11 mouse cellular contexts compared by ENCODE assay signal in the genomic region with DNA sequence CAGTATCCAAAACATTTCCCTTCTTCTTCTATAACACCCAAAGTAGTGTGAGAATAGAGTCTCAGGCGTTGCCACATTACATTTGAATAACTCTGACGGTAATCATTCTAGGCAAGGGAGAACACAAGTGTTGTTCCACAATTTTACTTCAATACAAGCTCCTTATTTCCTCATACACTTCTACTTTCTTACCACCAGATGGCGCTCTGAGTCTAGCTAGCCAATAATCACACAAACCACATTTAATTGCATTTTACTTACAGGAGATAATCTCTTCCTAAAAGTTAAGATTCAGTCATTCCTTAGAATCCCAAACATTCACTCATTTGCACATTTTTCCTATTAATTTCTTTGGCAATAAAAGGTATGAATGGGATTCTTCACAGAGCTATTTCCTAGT.
A peak's percentile ranks its signal among the peaks of the same experiment; 100 is the strongest.
DNase-seq lines count a peak whose midpoint lies in the region; ATAC-seq lines count a peak whose summit lies in the region.
"Had no signal": no experiment of that assay in that cellular context is flagged by ENCODE, and none has a peak within 500 bp of the region (broad histone marks: within the 10 kb centered on the region; RNA-seq: fewer than 3 reads in every experiment).

No protein-coding gene starts in this region.

- no peak for DNase-seq in heart, adult 11 months
- peak; percentile 8 for DNase-seq in lung, postnatal 25 days (ENCODE audit: low spot score)
- DNase-seq in lung, adult 18-20 months: no peak
- DNase-seq in brain, embryonic 18.5 days (ENCODE audit: low read depth, low spot score): peak; percentile 55
- DNase-seq in retina, postnatal 1 day: peak; percentile 74
- DNase-seq in testis, postnatal 10 days (ENCODE audit: low spot score): no peak
- no peak for DNase-seq in layer of hippocampus, adult 8-10 months (ENCODE audit: low spot score in 2 of 2)

- H3K27me3 ChIP-seq in heart, embryonic 14.5 days (ENCODE audit: control insufficient read depth, insufficient read depth, low read length): no peaks in the 10 kb centered on the region
- H3K27me3 ChIP-seq: embryonic facial prominence, embryonic 15.5 days; intestine, embryonic 15.5 days; limb, embryonic 12.5 days had no signal

- no peak overlapping the region for H3K9ac ChIP-seq in heart, embryonic 14.5 days (ENCODE audit: low read length)
- H3K9ac ChIP-seq: embryonic facial prominence, embryonic 15.5 days; intestine, embryonic 15.5 days; limb, embryonic 12.5 days had no signal

- H3K36me3 ChIP-seq in heart, embryonic 14.5 days (ENCODE audit: control insufficient read depth, insufficient read depth, low read length): no peaks in the 10 kb centered on the region
- H3K36me3 ChIP-seq: embryonic facial prominence, embryonic 15.5 days; intestine, embryonic 15.5 days; limb, embryonic 12.5 days had no signal

- no peaks in the 10 kb centered on the region for H3K9me3 ChIP-seq in heart, embryonic 14.5 days (ENCODE audit: control insufficient read depth, low read length)
- H3K9me3 ChIP-seq: embryonic facial prominence, embryonic 15.5 days; intestine, embryonic 15.5 days; limb, embryonic 12.5 days had no signal

- no peak for ATAC-seq in heart, embryonic 14.5 days (ENCODE audit: insufficient number of reproducible peaks, insufficient read depth, low FRiP score, low read depth)
- ATAC-seq: intestine, embryonic 15.5 days had no signal

- WGBS in heart, embryonic 14.5 days: 6% methylated on average over 3 of the region's 3 CpGs

- peak overlapping the region; percentile 46 for H3K4me2 ChIP-seq in heart, embryonic 14.5 days (ENCODE audit: low read length)
- H3K4me2 ChIP-seq: embryonic facial prominence, embryonic 15.5 days; intestine, embryonic 15.5 days; limb, embryonic 12.5 days had no signal

- no peak overlapping the region for H3K27ac ChIP-seq in heart, embryonic 14.5 days (replicated peaks in 1 of 2; ENCODE audit: control insufficient read depth in 1 of 2, insufficient read depth in 1 of 2, low read depth in 2 of 2, low read length in 2 of 2)
- H3K27ac ChIP-seq: embryonic facial prominence, embryonic 15.5 days; intestine, embryonic 15.5 days; limb, embryonic 12.5 days had no signal

- no peaks in the 10 kb centered on the region; a peak in 1 of 4 replicates for H3K4me1 ChIP-seq in heart, embryonic 14.5 days (ENCODE audit: control insufficient read depth in 2 of 2, insufficient read depth in 2 of 2, low read length in 2 of 2)
- H3K4me1 ChIP-seq: intestine, embryonic 15.5 days; limb, embryonic 12.5 days had no signal

- no peak overlapping the region for H3K4me3 ChIP-seq in heart, embryonic 14.5 days (ENCODE audit: control insufficient read depth in 1 of 2, insufficient read depth in 1 of 2, low read depth in 1 of 2, low read length in 2 of 2)
- H3K4me3 ChIP-seq: embryonic facial prominence, embryonic 15.5 days; intestine, embryonic 15.5 days; limb, embryonic 12.5 days had no signal

Comparison
In these comparisons a context has a peak if more than half of its experiments do, and no peak if none do; other contexts are left out.
1. DNase-seq: peak in lung, postnatal 25 days (single experiment), brain, embryonic 18.5 days (single experiment) and retina, postnatal 1 day (single experiment); none in heart, adult 11 months (single experiment), lung, adult 18-20 months (0 of 2), testis, postnatal 10 days (single experiment) and layer of hippocampus, adult 8-10 months (0 of 2).